Mouse (Mus musculus) 3134 (cell line): ENCODE results near the gene Setd4.

ENCODE experiments used
- DNase-seq: peaks from one replicate; pipeline ENCODE4 v3.0.0-alpha.2; 2011; ENCODE audit warnings: low spot score; ENCODE audit not compliant: insufficient read length; ENCODE audit errors: extremely low read depth

The Setd4 gene

DNA sequence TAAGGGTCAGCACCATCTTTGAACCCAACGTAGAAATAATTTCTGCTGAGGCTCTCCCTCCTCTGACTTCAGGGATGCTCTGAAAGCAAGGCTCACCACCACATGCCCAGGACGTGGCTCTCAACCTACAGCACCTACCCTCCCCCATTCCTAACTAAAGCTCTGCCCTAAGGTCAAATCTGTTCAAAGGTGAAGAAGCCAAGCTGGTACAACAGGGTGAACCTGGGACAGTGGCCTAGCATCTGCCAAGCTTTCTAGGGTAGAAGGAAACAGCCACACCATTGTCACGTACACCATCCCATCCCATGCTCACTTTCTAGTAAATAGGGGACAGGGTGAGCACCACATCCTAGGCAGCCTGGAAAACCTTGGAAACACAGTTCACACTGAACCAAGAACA, 11.2 kb downstream of the Setd4 start:
- DNase-seq, result no peak

- DNase-seq, result no peak
Measured at GRCm38 (mm10) chr16:93591450-93592430, 12.1 kb downstream of the Setd4 start.

DNA sequence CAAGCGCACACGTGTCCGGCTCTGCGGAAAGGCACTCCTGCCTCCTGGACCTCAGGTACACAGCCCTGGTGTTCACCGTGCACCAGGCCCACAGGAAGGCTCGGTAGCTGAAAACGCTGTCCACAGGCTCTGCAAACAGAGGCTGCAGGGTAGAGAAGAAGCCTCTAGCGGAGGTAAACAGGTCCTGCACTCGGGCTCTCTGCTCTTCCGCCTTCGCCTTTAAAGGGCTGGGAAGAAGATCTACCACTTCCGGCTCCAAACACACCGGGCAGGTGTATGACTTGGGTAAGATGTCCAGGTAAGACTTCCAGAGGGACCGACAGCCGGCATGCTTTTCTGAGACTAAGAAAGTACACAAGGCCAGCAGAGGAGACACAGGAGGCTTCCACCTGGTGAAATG, 12.9 kb downstream of the Setd4 start:
- no peak for DNase-seq

GRCm38 (mm10) chr16:93588281-93588680, 15.6 kb downstream of the Setd4 start:
- DNase-seq, result no peak

GRCm38 (mm10) chr16:93586382-93586781, 17.5 kb downstream of the Setd4 start:
- no peak for DNase-seq

DNA sequence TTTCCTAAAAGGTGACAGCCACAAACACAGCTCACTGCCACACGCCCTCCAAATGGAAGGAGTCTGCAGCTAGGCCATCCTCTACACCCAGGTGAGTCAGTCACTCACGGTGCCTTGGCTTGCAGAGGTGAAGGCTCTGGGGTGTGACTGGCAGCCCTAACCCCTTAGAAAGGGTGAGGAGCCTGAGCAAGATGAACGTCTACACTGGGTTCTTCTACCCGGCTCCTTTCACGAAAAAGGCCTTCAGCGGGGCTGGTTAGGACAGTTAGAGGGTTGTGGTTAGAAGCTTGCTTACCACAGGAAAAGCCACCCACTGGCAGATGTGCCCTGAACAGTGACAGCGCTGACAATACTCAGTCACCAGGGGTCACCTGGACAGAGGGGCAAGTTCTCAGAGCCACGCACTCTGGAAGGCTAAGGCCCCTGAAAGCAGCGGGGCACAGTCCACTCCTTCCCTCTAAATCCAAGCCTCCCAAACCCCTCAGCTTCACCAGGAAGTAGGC, 18.1 kb downstream of the Setd4 start:
- DNase-seq, result no peak

DNA sequence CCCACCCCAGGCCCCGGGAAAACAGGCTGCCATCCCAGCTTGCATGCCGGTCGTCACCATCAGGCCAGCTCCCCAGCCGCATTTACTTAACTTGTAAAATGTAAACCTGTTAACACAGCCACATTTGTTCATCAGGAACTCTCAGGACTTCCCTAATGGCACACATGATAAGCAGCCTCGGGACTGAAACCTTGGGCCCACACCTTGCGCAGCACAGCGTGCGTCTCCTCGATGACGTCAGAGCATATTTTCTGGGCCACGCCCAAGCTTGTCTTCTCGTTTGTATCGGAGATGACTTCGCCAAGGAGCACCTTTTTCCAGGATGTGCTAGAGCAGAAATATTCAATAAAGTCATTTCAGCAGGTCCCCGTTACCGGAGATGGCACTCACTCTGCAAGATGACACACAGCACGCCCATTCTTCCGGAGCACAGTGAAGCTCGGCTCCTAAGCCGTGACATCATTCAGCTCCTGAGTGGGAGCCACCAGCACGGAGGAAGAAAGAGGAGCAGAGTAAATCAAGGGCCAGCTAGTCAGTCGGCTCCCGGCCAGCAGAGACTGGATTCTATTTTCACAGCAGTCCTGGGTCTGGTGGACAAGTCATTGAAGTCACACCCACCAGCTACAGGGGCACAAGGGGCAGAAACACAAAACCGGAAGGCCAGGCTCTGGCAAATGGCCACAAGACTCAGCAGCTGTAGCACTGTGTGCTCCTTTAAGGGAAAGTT, 18.7 kb downstream of the Setd4 start:
- no peak for DNase-seq

GRCm38 (mm10) chr16:93581125-93581524, 22.7 kb downstream of the Setd4 start:
- DNase-seq, result no peak

DNA sequence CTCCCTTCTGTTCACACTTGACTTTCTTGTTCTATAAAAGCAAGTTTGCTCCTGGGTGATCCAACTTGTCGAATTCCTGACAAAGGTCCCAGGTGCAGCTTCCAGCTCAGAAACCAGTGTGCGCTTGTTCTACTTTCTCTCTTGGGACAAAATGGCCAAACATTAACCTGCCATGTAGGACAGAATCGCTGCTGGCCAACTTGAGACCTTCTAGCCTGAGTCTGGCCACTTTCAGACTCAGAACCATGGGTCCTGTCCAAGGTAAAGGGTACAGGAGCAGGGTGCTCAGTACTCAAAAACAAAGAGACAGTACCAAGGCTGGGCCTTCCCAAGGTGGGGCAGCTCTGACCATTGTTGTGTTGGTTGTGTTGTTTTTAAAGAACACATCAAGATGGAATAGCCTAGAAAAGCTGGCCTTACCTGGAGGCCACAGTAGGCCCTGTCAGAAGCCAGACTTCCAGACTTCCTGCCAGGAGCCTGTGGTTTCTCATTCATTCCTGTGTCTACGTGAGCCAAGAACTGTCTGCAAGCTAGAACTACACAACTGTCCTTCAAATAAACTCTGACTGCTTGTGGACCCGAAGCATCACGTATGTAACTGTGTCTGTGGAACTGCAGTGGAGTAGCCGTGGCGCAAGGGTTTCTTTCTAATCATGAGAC, 25.4 kb downstream of the Setd4 start:
- no peak for DNase-seq

- no peak for DNase-seq
Measured at GRCm38 (mm10) chr16:93576412-93577082, 27.3 kb downstream of the Setd4 start.

GRCm38 (mm10) chr16:93575574-93575973, 28.3 kb downstream of the Setd4 start:
- DNase-seq, result no peak

DNA sequence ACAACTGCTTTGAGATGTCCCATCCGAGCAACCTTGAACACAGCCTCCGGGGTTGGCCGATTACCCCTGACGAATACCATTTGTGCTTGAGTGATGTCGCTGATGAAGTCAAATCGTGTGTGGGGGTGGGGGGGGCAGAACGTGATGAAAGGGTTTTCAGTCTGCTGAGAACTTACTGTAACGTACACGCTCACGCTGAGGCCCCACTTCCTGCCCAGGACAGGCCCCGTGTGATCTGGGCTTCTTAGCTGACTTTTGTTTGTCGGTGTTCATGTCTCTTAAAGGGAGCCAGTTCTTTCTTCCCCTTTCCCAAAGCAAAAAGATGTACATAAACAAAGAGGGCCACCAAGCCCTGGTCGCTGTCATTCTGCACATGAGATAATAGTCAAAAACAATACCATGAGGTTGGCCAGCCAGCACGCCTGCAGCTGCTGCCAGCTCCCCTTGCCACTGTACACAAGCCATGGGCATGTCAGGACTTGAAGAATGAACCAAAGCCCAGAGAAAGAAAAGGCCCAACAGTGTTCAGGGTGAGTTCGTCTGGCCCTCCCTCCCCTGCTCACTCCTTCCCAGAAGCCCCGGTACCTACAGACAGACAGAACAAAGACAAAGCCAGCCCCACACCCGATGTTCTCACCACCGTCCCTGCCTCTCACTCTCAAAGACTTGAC, 29.2 kb downstream of the Setd4 start:
- DNase-seq, result no peak

DNA sequence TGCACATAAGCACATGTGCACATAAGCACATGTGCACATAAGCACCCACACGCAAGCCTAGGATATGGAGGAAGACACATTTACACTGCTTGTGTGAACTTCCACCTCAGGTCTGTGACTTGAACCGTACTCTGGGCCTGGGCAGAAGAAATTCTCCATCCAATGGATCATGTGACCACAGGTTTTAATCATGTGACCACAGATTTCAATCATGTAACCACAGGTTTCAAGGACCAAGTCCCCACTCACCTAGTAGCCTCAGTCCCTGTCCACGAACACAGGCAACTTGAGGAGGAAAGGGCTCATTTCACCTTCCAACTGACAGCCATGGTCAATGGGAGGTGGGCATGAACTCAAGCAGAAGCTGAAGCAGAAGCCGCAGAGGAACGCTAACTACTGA, 30.4 kb downstream of the Setd4 start:
- DNase-seq, result no peak

- no peak for DNase-seq
Measured at GRCm38 (mm10) chr16:93572383-93572782, 31.5 kb downstream of the Setd4 start.

- DNase-seq, result no peak
Measured at GRCm38 (mm10) chr16:93558499-93558898, 45.4 kb downstream of the Setd4 start.

GRCm38 (mm10) chr16:93557646-93558045, 46.2 kb downstream of the Setd4 start:
- no peak for DNase-seq

DNA sequence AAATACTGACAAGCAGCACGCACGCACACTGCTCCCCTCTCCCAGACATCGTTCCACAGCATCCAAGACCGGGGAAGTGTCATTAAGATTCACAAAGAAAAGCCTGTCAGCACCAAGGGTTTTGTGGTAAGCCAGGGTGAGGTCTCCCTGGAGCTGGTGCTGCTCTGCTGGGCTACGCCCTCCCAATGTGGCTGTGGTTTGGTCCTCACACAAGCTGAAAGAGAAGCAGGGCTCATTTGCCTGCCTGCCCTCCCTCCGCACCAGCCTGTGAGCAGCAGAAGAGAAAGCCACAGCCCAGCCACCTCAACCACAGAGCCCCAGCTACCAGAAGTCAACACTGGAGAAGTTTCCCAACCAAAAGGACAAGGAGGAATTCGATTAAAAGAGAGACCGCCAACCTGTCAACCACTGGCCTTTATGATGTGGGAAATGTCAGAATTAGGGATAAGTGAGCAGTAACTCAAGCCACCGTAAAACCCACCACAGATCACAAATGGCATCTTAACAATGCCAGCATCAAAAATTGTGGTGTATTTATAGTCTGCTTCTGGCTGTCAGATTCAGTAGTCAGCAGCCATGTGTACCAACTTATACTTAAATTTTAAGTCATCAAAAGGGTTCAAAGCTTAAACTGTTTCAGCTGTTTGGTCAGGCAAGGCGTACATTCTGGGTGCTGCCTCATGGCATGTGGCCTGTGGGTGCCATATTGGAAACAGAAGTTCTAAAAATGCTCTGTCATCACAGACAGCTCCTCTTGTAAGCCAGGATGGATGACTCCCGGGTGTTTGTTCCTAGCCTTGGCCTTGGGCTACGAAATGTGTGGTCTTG, 51.0 kb downstream of the Setd4 start:
- no peak for DNase-seq

DNA sequence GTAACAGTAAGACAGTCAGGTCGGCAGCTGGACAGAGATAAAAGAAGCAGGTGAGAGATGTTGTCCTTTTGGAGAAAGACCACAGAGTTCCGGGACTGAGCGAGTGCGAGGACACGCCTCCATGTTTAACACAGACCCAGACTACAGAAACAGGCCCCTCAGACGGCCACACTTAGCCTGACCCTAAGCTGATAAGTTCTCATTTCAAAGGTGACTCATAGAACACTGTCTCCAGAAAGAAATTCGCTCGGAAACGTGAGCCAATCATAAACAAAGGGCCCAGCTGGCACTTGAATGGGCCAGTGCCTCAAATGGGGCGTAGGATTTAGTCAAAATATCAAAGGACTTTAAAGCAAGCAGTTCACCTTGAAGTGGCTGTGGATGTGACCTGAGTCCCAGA, 54.6 kb downstream of the Setd4 start:
- DNase-seq, result no peak

GRCm38 (mm10) chr16:93548045-93548444, 55.8 kb downstream of the Setd4 start:
- DNase-seq, result no peak
